Mouse (Mus musculus) embryo, embryonic 11 days (tissue): ENCODE measurements around the gene Galnt12.
"Not testable (repeated sequence)": the region's sequence is repeated elsewhere in the genome, so short reads cannot be mapped to it uniquely, and the experiment has no call there.

Source experiments
- DNase-seq: peaks from one replicate; pipeline ENCODE4 v3.0.0-alpha.2; 2015

Gene Galnt12

DNA sequence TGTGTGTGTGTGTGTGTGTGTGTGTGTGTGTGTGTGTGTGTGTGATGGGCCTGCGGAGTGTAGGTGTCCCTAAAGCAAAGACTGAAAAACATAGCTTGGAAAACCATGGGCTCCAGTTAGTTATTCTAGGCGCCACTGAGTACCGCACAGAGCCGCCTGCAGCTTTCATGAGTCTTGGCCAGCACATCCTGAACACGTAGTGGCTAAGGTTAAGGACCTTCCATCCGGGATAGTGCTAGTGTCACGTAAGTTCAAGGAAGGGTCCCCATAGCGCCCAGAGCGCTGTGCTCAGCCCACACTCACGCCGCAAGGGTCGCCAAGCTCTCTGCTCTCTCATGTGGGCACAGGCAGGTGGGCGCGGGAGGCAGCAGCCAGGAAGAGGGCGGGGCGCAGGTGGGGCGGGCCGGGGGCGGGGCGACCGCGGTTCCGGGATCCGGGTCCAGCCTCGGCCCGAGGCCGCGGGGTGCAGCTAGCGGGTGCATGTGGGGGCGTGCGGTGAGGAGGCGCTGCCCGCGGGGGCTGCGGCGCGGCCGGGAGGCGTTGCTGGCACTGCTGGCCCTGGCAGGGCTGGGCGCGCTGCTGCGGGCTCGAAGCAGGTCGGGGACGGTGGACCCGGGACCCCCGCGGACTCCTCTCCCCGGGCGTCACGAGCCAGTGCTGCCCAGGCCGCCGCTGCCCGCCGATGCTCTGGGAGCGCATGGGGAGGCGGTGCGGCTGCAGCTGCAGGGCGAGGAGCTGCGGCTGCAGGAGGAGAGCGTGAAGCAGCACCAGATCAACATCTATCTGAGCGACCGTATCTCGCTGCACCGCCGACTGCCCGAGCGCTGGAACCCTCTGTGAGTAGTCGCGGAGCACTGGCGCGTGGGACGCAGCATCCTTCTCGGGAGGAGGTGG, at the start of gene Galnt12:
Galnt12 (plus strand) TSS at position 417 of the 894 bp plus-strand sequence.
- DNase-seq = peak; percentile 57

DNA sequence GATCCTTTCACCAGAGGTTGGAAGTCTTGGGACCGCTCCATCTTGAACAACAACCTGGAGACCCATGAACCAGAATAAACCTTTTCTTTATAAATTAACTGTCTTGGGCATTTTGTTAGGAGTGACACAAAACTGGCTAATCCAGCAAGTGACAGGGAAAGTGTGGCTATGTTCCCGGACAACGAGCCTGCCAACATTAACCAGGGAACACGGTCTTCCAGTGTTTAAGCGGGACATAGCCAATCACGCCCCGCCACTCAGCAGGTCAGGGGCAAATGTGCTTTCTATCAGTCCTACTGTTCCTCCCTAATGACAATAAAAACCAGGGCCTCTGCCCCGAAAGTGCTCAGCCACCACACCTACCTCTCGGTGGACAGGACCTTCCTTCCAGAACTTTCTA, 47.8 kb upstream of the Galnt12 start:
- DNase-seq = no peak

DNA sequence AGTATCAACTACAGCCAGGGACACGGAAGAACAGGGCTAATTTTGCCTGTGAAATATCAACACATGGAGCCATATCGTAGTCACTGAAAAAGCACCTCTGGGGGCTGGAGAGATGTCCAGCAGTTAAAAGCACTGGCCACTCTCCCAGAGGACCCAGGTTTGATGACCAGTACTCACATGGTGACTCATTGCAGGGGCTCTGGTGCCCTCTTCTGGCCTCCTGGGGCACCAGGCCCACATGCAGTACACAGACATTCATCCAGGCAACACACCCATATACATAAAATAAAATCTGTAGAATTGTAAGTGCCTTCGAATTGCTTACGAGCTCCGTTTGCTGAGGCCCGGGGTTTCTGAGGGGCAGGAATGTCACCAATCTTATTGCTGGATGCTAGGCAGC, 44.7 kb upstream of the Galnt12 start:
- DNase-seq = peak; percentile 50

DNA sequence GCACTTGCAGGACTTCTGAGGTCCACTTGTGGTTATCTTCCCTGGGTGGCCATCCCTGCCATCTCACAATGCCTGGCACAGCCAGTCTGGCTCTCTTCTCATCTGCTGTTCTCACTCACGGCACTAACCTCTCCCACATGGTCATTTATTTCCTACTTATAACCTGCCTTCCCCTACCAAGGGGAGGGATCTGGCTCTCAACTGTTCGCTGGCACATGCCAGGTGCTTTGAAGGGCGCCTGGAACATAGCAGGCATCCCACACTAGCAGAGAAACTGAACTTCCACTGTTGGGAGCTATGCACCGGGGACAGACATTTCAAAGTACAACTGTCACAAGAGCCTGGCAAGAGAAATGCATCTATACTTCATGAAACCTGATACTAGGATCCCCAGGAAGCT, 43.9 kb upstream of the Galnt12 start:
- DNase-seq = no peak

DNA sequence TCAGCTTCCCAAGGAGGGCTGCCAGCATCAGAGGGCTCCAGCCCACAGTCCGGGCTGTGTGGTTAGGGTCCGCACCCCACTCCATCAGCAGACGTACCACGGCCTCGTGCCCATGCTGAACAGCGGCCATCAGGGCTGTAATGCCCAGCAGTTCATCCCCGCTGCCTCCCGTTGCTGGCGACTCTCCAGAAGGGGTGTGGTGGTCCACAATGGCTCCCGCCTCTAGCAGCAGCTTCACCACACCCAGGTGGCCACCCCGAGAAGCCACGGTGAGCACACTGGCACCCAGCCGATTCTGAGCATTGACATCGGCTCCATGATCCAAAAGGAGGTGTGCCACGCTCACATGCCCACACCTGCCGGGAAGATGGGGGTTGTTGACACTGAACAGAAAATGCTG, 42.5 kb upstream of the Galnt12 start:
- DNase-seq = no peak

DNA sequence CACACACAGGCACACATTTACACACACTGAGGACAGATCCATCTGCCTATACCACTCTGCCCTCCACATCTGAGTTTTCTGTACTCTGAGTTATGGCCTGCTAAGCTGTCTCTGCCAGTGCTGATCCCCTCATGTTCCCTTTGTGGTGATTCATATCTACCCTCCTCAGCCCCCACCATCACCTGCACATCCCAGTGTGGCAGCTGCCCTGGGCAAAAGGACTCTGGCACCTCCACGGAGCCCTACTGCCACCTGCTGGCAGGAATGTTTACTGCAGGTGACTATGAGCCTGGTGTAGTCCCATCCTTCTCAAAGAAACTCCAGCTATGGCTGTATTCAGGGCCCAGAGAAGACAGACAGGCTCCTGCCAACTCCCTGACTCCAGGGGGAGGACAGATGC, 41.5 kb upstream of the Galnt12 start:
- peak; percentile 83 for DNase-seq

DNA sequence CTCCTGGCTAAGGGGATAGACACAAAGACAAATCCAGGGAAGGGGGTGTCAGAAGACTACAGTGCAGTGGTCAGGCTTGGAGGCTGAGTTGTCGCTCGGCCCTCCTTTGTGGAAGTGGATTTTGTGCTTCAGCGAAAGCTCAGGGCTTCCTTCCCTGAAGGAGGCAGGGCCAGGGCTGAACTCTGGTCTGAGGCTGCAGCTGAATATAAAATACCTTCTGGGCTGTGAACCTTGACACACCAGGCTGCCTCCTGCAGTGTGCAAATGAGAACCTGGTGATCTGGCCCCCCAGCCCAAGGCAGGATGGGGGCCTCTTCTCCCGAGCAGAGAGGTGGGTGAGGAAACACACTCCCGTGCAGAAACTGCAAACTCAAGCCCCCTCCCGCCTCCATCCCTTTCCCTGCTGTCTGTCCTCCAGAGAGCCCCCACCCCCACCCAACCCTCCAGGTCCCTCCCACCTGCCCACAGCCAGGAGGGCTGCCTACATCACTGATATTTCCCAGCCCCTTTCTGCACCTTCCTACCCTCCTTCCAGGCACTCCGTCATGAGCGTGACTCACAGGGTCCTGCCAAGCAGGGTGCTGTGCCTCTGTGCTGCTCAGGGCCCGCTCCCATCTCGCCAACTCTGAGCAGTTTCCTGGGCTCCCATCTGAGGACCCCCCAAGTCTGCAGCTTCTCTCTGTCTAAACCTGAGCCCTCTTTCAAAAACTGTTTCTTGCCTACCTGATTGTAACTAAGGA, 40.9 kb upstream of the Galnt12 start:
- DNase-seq = peak; percentile 34

DNA sequence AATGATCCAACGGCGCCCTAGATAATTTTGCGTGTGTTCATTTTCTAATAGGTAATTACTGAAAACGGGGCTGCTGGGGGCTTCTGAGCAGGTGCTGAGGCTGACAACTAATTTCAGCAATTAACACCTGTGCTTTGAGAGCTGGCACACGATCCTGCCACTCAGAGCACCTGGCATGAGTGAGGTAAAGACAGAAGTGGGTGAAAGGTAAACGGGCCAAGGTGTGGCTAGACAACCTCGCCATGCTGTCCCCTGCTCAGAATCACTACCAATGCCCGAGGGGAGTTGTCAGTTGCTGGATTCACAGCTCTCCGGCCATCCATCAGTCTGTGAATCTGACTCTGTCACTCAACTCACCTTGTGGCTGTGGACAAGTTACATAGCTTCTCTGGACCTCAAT, 39.8 kb upstream of the Galnt12 start:
- DNase-seq = no peak

DNA sequence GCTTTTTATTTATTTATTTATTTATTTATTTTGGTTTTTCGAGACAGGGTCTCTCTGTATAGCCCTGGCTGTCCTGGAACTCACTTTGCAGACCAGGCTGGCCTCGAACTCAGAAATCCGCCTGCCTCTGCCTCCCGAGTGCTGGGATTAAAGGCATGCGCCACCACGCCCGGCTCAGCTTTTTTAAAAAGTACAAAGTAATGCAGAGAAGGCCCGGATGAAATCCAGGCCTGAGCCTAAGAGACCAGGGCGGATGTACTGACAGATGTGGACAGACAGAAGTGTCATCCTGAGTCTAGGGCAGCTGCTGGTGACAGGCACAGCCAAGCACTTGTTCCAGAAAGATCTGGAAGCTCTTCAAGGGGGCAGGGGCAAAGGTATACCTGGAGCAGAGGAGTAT, 36.5 kb upstream of the Galnt12 start:
- not testable (repeated sequence) for DNase-seq

DNA sequence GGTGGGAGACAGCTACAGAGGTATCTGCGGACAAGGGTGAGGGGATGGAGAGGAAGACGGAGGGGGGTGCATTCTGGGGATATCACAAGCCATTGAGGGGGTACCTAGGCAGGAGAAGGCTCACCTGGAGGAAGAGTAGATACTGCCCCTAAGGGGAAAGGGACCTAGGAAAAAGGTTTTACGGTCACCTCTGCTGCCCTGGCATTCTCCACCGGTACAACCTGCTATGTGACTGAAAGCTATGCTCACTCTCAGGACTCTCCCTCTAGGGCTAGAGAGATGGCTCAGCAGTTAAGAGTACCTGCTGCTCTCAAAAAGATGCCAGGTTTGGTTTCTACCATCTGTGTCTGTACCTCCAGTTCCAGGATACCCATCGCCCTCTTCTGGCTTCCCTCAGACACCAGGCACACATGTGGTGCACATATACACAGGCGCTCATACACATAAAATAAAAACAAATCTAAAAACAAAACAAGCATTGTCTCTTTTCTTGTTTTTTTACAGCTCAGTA, 36.1 kb upstream of the Galnt12 start:
- DNase-seq = no peak

DNA sequence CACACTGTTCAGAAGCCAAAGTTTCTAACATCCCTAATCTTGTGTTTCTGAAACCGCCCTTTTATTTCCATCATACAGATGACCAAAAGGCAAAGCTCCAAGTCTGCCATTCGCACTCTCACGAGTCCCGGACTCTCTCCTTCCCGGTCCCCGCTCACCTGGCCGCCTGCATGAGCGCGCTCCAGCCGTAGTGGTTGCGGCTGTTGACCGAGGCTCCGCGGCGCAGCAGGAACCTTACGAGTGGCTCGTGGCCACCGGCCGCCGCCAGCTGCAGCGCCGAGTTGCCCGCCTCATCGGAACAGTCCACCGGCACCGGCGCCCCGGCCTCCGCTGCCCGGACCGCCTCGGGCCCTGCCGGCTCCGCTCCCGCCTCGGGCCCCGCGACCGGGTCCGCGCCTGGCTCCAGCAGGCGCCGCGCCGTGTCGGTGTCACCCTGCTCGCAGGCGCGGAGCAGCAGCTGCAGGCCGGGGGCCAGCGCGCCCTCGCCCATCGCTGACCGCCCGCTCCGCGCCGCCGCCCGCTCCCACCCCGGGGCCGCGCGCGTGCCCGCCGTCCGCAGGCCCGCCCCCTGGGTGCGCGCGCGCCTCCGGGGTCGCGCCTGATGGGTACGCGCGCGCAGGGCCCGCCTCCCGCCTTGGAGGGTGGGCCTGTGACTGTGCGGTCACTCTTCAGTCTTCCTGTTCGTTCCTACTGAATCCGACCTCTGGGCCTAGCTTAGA, 34.8 kb upstream of the Galnt12 start, which contains the start of gene Anks6:
Anks6 (minus strand) TSS at position 637 of the 719 bp plus-strand sequence.
- DNase-seq = peak; percentile 91

DNA sequence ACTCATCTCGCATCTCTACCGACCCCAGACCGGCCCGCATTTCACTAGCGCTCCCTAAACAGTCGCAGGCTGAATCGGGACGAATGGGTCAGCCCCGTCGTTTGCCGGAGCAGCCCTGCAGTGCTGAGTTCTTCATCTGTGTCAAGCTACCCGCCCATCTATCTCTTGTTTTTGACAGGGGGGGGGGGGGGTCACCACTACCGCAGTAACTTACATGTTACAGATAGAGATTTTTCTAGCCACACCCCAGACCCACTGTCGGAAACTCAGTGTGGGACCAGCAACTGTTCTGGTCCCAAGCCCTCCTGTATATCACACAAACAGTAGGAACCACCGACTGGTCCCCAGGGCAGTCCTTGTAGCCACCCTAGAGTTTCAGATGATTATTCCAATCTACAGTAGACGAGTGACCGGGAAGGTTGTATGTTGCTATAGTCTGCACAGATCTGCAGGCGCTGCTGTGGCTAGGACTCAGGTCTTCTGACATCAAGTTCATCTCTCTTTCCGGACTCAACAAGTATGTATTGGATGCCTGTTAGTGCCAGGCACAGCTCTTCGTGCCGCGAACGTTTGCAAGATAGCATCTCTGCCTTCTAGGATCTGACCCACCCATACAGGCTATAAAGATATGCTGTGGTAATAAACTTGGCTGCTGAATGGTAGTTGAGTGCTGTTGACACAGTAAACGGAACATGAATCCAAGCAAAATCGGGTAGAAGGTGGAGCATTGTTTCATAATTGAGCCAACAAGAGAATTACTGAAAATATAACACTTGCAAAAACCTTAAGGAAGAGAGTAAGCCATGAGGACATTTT, 34.0 kb upstream of the Galnt12 start:
- no peak for DNase-seq

DNA sequence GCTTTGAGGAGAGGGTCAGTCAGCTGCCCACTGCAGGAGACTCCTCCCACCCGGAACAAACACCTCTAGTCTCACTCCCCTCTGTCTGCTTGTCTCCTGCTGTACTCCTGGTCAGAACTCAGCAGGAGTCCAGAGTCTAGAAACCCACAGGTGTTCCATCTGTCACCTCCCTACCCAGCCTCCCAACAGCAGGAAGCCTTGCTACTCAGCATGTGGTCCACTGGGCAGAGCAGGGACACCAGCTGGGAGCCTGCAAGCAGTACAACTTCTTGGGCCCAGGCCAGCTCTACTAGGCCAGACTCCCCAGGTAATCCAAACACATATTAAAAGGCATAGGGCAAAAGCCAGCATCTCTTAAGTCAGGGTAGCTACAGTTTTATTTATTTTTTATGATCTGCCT, 30.8 kb upstream of the Galnt12 start:
- no peak for DNase-seq

DNA sequence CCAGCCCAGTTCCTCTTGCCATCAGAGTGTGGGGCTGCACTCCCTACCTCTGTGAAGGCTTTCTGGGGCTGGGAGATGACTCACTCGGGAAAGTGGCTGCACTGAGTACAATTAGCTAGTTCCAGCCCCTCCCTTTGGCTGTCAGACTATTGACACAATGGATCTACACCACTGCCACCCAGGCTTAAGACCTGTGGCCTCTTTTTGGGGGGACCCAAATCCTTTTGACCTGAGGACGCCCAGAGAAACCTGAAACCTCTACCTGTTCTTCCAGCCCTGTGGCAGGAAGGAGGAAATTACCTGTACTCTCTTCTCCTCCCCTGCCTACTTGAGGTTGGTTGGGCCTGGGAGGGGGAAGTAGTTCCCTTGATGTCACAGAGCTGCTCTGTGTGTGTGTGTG, 16.7 kb upstream of the Galnt12 start:
- DNase-seq = no peak

DNA sequence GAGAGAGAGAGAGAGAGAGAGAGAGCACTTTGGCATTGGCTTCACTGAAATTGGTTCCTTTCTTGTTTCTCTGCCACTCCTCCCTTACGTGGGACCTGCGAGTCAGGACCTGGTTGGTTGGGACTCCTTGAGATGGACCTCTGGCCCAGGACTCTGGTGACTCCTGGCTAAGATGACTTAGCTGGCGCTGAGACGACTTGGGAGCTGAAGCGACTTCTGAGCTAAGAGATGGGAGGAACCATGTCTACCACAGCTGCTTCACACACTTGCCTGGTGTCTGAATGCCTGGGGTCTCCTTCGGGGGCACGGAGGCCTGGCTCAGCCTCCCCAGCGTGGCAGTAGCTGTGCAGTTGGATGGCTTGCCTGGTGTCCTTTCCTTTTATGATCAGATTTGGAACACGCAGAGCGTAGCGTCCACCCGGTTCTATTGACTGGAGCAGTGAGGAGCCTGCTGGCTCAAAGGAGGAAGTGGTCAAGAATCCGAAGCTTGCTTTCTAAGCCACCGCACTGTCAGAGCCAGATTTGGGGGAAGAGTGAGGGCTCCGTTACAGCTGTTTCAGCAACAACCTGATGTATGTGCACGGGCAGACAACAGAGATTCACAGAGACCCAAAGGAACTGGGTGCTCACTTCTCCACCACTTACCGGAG, 11.6 kb upstream of the Galnt12 start:
- DNase-seq = no peak

DNA sequence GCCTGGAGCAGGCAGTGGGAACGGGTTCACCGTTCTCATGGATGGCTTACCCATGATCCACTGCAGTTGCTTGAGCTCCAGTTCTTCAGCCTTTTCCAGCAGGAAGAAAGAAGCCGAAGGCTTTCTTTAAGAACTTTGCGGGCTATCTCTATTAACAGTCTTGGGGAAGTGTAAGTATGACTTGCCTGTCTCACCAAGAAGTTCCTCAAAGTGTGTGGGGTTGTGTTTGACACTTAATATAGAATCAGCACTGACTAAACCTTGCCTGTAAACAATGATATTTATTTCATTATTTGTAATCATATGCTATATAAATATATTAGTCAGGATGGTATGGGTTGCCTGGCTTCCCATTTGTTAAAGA, 11.1 kb upstream of the Galnt12 start:
- DNase-seq = no peak

DNA sequence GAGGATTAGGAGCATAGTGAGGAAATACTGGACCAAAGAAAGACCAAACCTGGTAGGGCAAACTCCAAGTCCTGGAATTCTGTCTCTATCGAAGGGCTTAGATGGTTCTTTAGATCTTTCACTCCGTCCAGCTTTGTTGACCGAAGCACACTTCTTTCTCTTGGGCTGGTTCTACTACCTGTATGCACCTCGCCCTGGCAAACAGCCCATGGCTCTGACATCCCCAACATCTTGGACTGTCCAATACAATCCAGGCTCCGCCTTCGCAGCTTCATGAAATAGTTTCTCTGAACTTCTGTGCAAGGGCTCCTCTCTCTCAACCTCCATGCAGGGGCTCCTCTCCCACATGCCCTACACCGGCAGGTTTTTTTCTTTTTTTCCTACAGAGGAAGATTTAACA, 7.9 kb upstream of the Galnt12 start:
- DNase-seq = no peak

DNA sequence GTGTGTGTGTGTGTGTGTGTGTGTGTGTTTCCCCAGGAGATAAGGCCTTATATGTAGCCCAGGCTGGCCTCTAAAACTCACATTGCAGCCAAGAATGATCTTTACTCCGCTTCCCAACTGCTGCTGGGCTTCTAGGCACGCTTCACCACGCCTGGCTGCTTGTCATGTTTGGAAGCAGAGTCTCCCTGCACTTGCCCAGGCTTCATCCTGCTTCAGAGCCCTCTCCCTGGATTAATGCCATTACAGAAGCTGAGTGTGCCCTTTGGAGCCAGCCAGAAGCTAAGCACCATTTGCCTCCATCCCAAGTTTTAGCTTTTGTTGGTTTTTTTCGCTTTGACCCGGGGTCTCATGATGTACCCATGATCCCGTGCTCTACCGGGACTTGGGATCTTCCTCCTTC, 3.0 kb upstream of the Galnt12 start:
- DNase-seq = no peak

DNA sequence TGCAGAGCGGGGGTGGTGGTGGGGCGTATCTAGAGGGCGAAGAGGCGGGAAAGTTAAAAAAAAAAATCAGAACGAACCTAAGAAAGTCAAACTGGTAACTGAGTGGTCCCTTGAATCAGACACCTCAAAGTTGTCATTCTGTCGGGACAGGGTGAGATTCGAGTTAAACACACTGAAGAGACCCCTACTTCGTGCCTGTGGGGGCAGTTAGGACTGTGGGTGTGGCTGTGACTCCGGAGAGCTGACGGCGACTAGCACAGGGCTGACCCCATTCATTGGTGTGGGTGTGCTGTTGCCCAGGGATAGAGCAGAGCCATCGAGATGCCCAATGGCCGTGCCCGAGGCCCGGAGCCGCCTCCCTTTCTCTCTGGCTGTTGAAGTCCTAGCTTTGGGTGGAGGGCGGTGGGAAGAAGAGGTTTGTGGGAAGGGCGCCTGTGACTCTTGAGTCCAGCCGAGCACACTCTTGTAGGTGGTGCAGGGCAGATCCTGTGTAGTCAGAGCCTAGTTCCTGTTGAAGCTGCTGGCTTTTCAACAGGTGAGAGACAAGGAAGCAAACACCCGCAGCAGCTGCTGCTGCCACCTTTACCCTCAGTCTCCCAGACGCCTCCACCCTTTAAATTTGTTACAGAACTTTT, 795 bp downstream of the Galnt12 start:
- peak; percentile 45 for DNase-seq

DNA sequence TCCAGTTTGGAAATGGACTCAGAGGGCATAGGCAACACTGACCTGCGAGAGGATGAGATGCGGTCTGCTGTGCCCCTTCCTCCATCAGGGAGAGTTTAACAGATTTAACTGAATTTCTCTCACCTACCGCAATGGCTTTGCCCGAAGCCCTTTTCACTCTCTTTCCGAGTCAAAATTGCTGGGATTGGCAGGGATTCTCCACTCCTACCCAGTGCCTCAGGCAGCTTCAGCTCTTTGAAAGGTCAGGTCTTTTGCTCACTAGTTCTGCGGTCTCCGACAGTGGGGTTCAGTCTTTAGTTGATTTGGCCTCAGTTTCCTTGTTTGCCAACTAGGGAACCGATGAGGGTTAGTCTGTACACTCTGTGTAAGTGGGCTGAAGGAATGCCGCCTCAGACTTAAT, 1.5 kb downstream of the Galnt12 start:
- peak; percentile 8 for DNase-seq

DNA sequence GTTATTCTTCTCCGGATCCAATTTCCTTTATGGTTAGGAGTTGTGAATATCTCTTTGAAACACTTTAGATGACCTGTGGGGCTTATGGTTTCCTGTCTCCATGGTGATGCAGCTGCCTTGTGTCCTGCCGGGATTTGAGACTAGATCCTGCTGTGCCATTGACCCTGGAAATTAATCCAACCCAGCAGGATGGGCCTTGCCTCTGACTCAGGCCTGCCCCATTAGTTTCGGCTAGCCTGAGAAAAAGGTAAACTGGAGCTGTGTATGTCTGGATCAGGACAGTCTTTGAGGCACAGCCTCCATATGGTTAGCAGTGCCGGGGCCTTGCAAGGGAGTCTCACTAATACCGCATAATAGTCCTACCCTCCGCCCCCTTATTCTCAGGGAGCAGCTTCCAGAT, 1.9 kb downstream of the Galnt12 start:
- peak; percentile 47 for DNase-seq
